In the genomic region with DNA sequence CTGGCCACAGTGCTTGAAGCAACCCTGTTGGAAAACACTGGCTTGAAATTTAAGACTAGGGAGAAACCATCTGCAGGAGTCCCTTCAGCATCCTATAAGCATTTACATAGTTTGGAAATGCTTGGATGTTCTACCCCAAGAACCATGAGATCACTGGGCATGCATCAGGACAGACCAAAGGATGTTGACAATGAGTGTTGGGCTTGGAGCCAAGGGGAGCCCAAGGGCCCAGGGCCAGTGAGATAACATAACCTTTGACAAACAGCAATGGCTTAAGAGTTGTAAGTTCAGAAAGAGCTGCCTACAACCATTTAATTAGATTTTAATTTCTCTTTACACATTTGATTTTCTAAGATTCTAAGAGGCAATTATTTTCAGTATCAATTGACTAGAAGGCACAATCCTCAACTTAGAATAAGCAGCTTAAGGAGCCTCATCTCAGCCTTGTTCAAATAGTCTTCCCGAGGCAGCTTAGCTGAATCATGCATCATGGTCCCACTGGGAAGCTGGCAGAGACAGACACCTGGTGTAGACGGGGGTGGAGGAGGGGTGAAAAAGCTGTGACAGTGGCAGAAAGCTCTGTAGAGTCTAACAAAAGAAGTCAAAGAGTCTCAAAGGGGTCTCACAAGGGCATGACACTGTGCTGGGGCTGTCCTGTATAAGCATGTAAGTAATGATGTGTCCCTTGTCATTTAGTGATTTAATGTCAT, we compare ENCODE assay signal across 16 mouse cellular contexts.
DNase-seq lines count a peak whose midpoint lies in the region; ATAC-seq and TF ChIP-seq lines count a peak whose summit lies in the region.
"Had no signal": no experiment of that assay in that cellular context is flagged by ENCODE, and none has a peak within 500 bp of the region (broad histone marks: within the 10 kb centered on the region; RNA-seq: fewer than 3 reads in every experiment).

No protein-coding gene starts in this region.

- H3K27me3 ChIP-seq in liver, postnatal 0 days (ENCODE audit: insufficient read depth, low read length) = no peaks in the 10 kb centered on the region
- no peaks in the 10 kb centered on the region; the same call in 1 of the 2 replicates for H3K27me3 ChIP-seq in liver, embryonic 12.5 days (replicated peaks)
- no peaks in the 10 kb centered on the region for H3K27me3 ChIP-seq in forebrain, embryonic 13.5 days
- H3K27me3 ChIP-seq: embryonic facial prominence, embryonic 13.5 days; lung, embryonic 15.5 days; megakaryocyte, embryonic 14.5 days had no signal

- no peak overlapping the region for H3K4me3 ChIP-seq in liver, postnatal 0 days (ENCODE audit: low read depth, low read length)
- H3K4me3 ChIP-seq in liver, embryonic 12.5 days = no peak overlapping the region
- no peak overlapping the region for H3K4me3 ChIP-seq in forebrain, embryonic 13.5 days
- H3K4me3 ChIP-seq: embryonic facial prominence, embryonic 13.5 days; heart, embryonic 10.5 days; lung, embryonic 15.5 days; megakaryocyte, embryonic 14.5 days had no signal

- TF ChIP-seq CTCF in liver, postnatal 0 days (IDR thresholded peaks at IDR 0.05; ENCODE audit: low read depth) = no peak

- no peak for ATAC-seq in liver, postnatal 0 days
- ATAC-seq in liver, embryonic 12.5 days = no peak
- ATAC-seq in forebrain, embryonic 13.5 days = no peak
- ATAC-seq: activated CD4-positive, CD25-positive, alpha-beta regulatory T cell, adult 4 months had no signal

- H3K27ac ChIP-seq in liver, postnatal 0 days (ENCODE audit: low read depth) = no peak overlapping the region
- H3K27ac ChIP-seq in liver, embryonic 12.5 days = no peak overlapping the region
- H3K27ac ChIP-seq in forebrain, embryonic 13.5 days = no peak overlapping the region
- H3K27ac ChIP-seq: embryonic facial prominence, embryonic 13.5 days; heart, embryonic 10.5 days; lung, embryonic 15.5 days had no signal

- WGBS in liver, postnatal 0 days (ENCODE audit: insufficient replicate concordance) = 61% methylated on average over 2 of the region's 2 CpGs
- WGBS in liver, embryonic 12.5 days (ENCODE audit: insufficient replicate concordance) = 33% methylated on average over 2 of the region's 2 CpGs
- WGBS in forebrain, embryonic 13.5 days = 21% methylated on average over 2 of the region's 2 CpGs

- no peak for TF ChIP-seq EP300 in liver, postnatal 0 days (IDR thresholded peaks at IDR 0.05; ENCODE audit: low read depth)

- no peaks in the 10 kb centered on the region for H3K9me3 ChIP-seq in liver, postnatal 0 days (ENCODE audit: low read length)
- no peaks in the 10 kb centered on the region for H3K9me3 ChIP-seq in liver, embryonic 12.5 days (replicated peaks)
- H3K9me3 ChIP-seq in forebrain, embryonic 13.5 days (replicated peaks) = no peaks in the 10 kb centered on the region
- H3K9me3 ChIP-seq: embryonic facial prominence, embryonic 13.5 days; heart, embryonic 10.5 days; lung, embryonic 15.5 days; megakaryocyte, embryonic 14.5 days had no signal

- no peaks in the 10 kb centered on the region for H3K36me3 ChIP-seq in liver, postnatal 0 days (replicated peaks; ENCODE audit: insufficient read depth, low read length)
- H3K36me3 ChIP-seq in liver, embryonic 12.5 days = no peaks in the 10 kb centered on the region
- H3K36me3 ChIP-seq in forebrain, embryonic 13.5 days (ENCODE audit: poor library complexity, severe bottlenecking) = no peaks in the 10 kb centered on the region
- H3K36me3 ChIP-seq: embryonic facial prominence, embryonic 13.5 days; heart, embryonic 10.5 days; lung, embryonic 15.5 days had no signal

- H3K4me2 ChIP-seq in liver, postnatal 0 days (ENCODE audit: low read depth, low read length) = no peak overlapping the region
- H3K4me2 ChIP-seq in liver, embryonic 12.5 days = no peak overlapping the region
- H3K4me2 ChIP-seq in forebrain, embryonic 13.5 days = no peak overlapping the region
- H3K4me2 ChIP-seq: embryonic facial prominence, embryonic 13.5 days; lung, embryonic 15.5 days had no signal

- no peak overlapping the region for H3K9ac ChIP-seq in liver, postnatal 0 days (replicated peaks)
- H3K9ac ChIP-seq in liver, embryonic 12.5 days = no peak overlapping the region
- no peak overlapping the region for H3K9ac ChIP-seq in forebrain, embryonic 13.5 days
- H3K9ac ChIP-seq: embryonic facial prominence, embryonic 13.5 days; lung, embryonic 15.5 days had no signal

- DNase-seq in cerebellum, postnatal 10 days = peak; percentile 56 to 64
- DNase-seq in cerebellum, postnatal 36 days = no peak
- DNase-seq in liver, postnatal 0 days = peak; percentile 16
- peak; percentile 32 for DNase-seq in retina, postnatal 1 day
- DNase-seq in retina, embryonic 14.5 days (ENCODE audit: low spot score) = no peak
- DNase-seq: gastrocnemius, postnatal 36 days; kidney, adult 2 months; kidney, postnatal 36 days; thymus, postnatal 25 days had no signal

- H3K4me1 ChIP-seq in liver, postnatal 0 days (ENCODE audit: insufficient read depth) = no peaks in the 10 kb centered on the region
- H3K4me1 ChIP-seq in liver, embryonic 12.5 days = no peaks in the 10 kb centered on the region
- H3K4me1 ChIP-seq in forebrain, embryonic 13.5 days = peaks cover 7% of the 10 kb centered on the region; the same call in 1 of the 2 replicates
- H3K4me1 ChIP-seq: embryonic facial prominence, embryonic 13.5 days; heart, embryonic 10.5 days; lung, embryonic 15.5 days; megakaryocyte, embryonic 14.5 days had no signal

Comparison
In these comparisons a context has a peak if more than half of its experiments do, and no peak if none do; other contexts are left out.
1. DNase-seq: peak in cerebellum, postnatal 10 days (2 of 2), liver, postnatal 0 days (single experiment) and retina, postnatal 1 day (single experiment); none in cerebellum, postnatal 36 days (0 of 2) and retina, embryonic 14.5 days (single experiment).